Mouse (Mus musculus) gastrocnemius, postnatal 25 days (tissue): ENCODE data around the gene Hoxc5. TPM values are rescaled to one million over a fixed set of nuclear protein-coding genes. Genes with fewer than 3 reads are reported as not detected.
A peak's percentile ranks its signal among the peaks of the same experiment; 100 is the strongest.

Source experiments
- DNase-seq: peaks from one replicate; pipeline ENCODE4 v3.0.0; 2022
- long read RNA-seq, 2 experiments: library from polyadenylated mRNA; stranded (forward); transcript quantifications; one replicate each; pipeline ENCODE4 v2.0.0; 2021
- total RNA-seq, 2 experiments: library from RNA; stranded (reverse); gene quantifications; 1 replicate in 1 of 2; 2 replicates in 1 of 2; pipeline ENCODE4 v1.2.3; 2021

Hoxc5 gene
- total RNA-seq: 1 to 10 TPM; 1.6 to 1.8 TPM
- long read RNA-seq, experiment 1, partial matches to known transcripts: 0 of 8 reads
- long read RNA-seq, experiment 1, other reads (novel, unspliced or antisense): 8 of 8 reads
- long read RNA-seq, experiment 2, partial matches to known transcripts: 0 of 1 reads
- long read RNA-seq, experiment 2, other reads (novel, unspliced or antisense): 1 of 1 reads

DNA sequence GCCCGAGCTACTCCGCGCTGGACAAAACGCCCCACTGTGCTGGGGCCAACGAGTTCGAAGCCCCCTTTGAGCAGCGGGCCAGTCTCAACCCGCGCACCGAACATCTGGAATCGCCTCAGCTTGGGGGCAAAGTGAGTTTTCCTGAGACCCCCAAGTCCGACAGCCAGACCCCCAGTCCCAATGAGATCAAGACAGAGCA lies at the start of gene Hoxc5:
Gene Hoxc5 (plus strand): TSS at position 132 of the 199 bp plus-strand sequence.
- DNase-seq: no peak

DNA sequence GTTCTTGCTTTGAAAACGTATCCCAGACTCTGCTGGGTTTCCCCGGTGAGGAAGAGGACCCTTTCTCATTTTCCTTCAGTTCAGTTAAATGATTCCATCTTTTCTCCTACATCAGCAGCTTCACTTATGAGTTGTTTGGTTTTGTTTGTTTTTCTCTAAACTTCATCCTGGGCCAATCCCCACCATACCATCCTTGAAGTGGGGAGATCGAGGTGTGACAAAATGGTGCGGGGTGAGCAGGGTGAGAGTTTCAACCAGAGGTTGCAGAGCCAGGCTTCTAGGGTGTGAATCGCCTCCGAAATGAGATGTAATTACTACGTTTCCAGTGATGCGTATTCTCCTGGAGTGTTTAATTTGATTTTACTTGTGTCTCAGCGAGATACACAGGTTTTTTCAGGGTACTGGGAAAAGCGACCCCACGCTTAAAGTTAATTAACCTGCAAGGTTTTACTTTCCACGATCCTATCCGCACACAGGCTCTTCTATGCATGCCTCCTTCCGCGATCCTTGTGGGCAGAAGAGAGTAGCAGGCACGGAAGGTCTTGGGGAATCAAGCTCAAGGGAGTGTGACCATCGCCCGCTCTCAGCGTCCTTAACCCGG lies 49.2 kb upstream of the Hoxc5 start:
- no peak for DNase-seq

DNA sequence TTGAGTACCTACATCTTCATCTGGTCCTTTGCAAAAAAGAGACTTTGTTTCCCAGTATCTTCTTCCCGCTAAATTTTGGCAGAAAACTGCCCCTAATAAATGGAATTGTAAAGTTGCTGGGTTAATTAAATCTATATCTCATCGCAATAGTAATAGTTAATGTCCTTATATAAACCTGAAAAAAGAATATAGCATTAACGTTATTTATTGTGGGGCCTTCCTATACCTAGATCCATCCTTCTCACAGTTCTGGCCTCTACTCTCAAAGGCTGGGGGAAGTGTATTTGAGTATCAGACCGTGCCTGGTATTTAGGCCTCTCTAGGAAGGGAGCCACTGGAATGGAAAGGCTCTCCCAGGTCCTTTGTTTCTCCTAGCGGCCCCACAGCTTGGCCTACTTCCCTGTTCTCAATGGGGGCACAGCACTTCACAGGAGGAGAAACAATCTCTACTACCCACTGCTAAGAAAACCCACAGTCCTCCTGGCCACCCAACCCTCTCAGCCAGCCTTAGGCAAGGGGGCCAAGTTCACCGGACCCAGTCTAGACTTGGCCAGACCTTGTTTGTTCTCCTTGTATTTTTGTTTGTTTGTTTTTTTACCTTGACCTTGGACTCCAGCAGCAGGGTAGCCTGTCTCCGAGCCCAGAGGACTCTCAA lies 48.5 kb upstream of the Hoxc5 start:
- DNase-seq: no peak

DNA sequence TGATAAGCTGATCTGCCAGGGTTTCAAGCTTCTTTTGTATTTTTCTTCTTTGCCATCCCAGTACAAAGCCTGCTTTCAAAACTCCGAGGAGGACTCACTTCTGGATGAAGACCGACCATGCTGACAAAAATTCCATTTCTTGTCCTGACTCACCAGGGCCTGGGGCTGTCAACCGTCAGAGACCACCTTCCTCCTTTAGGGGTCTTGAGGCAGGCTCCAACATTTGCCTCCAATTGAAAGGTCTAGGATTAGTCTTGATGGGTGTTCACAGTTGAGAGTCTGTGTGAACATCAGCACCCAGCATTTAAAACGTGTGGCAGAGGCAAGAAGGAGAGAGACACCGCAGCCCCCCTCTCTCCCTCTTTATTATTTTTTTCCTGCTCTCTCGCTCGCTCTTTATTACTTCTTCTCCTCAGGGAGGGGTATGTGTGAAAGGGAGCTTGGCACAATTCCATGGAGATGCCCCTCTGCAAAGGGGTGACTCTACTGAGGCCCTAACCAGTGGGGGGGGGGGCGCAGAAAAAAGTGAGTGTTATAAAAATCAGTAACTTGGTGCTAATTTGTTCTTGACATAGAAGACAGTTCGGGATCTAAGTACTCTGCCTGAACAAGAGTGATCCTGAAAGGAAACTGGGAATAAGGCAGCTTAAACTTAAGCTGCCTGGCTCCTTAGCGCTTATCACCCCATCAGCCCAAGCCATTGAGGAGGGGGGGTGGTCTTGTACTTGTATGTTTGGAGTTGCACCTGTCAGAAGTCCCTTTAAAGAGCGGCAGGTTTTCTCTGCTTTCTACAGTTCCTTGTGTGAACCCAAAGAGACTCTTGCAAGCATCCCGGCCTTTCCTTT lies 47.7 kb upstream of the Hoxc5 start:
- no peak for DNase-seq

DNA sequence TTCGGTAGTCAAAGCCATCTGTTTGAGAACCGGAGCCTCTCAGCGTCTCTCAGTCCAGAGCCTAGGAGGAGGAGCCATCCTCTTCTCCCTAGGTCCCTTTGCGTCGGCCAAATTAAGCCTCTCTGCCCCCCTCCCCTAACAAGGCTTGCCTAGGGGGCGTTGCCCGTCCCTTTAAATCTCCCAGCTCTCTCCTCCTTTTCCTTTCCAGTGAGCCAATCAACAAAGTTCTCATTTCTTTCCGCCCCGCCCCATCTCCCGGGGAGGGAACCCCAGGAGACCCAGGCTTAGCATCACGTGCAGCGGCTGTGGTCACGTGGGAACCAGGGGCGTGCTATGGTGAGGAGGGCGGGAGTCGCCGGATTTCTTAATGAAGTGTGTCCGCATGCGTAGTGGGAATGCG lies 46.6 kb upstream of the Hoxc5 start:
- DNase-seq: peak; percentile 67

GRCm38 (mm10) chr15:102921053-102922011 lies 45.9 kb upstream of the Hoxc5 start, which contains the start of gene Hoxc13:
Gene Hoxc13, plus strand, starts transcription at chr15:102921103.
- no peak for DNase-seq

DNA sequence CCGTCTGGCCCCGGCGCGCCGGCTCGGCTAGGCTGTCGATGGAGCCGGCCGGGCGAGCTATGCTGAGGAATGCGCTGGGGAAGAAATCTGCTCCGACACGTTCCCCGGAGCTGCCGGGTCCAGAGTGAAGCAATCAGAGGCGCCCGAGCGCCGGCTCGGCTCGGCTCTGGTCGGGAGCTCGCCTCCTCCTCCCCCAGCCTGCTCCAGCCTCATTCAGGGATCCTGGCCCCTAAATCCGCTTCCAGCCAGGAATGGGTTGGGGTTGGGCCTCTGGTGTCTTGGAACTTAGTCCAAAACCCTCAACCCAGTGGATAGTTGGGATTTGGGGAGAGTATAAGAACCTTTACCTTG lies 45.3 kb upstream of the Hoxc5 start:
- DNase-seq: peak; percentile 23

DNA sequence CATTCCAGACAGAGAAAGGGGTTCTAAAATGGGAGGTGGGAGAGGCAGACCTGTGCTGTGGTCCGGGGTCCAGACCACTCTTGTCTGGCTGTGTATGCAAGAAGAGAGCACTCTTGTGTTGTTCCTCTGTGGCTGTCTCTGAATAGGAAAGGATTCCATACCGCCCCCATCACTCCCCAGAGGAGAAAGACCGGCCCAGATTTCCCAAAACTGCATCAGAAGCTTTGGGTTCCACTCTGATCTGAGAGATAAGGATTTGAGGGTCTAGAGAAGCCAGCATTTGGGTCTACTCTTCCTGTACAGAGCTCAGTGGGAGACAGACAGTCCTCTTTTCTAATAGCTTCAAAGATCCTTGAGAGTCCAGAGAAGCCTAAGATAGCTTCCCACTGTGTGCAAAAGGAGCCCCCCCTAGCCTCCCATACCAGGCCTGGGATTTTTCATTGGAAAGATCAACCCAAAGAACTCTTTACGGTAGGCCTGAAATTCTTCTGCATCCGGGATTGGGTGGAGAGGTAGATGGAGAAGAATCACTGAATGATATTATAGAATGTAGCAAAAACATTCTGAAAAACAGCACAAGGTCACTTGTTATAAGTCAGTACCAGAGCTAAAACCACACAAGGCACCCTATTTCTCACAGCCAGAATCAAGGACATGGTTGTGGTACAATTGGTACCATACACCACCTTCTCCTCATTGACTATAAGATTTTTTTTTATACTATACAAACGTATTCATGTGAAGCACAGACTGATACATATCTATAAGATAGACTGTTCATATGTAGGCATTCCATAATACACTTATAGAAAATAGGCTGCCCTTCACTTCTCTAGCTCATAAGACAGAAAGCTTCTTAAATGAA lies 44.4 kb upstream of the Hoxc5 start:
- DNase-seq: no peak

GRCm38 (mm10) chr15:102927032-102927645 lies 40.1 kb upstream of the Hoxc5 start:
- DNase-seq: no peak

DNA sequence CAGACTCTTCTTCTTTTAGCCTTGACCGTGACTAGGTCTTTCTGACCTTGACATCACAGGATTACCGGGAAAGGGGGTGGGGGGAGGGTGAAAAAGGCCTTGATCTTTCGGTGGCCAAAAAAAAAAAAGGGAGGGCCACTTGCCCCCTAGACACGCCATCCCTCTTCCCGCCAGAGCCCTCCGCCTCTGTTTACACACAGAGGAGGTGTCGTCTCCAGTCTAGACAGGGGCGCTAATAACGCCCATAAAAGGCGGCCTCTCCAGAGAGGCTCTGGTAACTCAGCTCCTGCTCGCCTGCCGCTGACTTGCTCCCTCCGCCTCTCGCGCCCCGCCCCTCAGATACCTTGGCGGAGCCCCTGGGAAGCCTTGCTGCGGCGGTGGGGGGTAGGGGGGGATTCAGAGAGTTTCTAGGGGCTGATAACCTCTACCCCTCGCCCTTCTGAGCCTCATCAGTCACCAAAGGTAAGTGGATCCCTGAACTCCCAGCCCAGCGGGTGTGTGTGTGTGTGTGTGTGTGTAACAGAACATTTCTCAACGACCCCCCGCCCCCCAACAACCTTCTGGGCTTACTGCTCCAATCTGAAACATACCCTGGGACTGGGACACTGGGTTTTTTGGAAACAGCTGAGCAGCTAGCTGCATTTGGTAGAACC lies 35.4 kb upstream of the Hoxc5 start:
- DNase-seq: no peak

- no peak for DNase-seq
These were observed 32.8 kb upstream of the Hoxc5 start for GRCm38 (mm10) chr15:102934438-102934837.

DNA sequence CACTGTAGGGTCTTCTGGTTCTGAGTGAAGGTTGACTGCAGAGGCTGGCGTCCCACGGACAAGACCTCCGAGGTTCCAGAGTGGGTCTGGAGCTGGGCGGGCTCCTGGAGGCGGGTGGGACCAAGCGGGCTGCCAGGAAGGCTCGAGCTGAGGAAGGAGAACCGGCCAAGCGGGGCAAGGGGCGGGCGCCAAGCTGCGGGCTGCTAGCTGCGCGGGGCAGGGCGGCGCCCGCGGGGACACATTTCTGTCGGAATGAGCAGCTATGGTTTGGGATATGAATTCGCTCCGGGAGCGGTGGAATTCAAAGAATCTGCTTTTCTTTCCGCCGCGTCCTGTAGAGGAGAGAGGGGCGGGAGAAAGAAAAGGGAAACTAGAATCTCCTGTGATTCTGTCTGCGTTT lies 32.3 kb upstream of the Hoxc5 start:
- DNase-seq: no peak

DNA sequence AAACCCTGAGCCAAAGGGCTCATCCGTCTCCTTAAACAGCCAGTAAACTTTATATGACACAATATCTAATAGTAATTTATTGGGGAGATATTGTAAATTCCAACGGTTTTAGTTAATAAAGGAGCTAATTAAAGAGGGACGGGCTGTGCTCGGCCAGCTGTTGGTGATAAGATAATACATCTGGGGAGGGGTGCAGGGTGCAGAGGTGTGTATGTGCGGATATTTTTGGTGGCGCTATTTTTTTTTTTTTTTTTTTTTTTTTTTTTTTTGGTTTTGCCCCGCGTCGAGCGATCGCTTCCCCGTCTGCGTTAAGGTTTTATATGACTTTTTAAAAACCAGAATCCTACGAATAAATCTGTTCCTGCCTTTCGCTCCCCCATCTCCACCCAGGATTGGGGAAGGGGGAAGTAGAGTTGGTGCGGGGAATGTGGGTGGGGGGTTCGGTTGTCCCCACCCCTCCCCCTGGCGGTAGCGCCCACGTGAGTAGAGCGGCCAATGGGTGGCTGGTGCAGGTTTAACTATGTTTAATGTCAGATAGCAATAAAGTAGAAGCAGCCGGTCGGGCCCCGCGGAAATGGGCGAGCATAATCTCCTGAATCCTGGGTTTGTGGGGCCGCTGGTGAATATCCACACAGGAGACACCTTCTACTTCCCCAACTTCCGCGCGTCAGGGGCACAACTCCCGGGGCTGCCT lies 30.8 kb upstream of the Hoxc5 start, which contains the start of gene Hoxc12:
Gene Hoxc12 (plus strand): TSS at position 479 of the 694 bp plus-strand sequence.
- no peak for DNase-seq

DNA sequence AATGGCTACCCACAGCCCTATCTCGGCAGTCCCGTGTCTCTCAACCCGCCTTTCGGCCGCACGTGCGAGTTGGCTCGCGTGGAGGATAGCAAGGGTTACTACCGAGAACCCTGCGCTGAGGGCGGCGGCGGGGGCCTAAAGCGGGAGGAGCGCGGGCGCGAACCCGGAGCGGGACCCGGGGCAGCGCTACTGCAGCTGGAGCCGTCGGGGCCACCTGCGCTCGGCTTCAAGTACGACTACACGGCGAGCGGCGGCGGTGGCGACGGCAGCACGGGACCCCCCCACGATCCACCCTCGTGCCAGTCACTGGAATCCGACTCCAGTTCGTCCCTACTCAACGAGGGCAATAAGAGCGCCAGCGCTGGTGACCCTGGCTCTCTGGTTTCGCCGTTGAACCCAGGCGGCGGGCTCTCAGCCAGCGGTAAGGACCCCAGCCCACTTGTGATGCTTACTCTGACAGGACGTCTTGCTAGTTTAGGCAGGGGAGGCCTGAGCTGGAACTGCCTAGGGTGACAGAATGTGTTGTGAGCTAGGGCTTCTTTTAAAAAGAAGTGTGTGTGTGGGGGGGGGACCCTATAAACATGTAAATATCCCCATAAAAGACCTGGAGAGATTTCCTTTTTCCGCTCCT lies 30.1 kb upstream of the Hoxc5 start:
- no peak for DNase-seq

- DNase-seq: no peak
These were observed 27.7 kb upstream of the Hoxc5 start for GRCm38 (mm10) chr15:102939256-102940155.

DNA sequence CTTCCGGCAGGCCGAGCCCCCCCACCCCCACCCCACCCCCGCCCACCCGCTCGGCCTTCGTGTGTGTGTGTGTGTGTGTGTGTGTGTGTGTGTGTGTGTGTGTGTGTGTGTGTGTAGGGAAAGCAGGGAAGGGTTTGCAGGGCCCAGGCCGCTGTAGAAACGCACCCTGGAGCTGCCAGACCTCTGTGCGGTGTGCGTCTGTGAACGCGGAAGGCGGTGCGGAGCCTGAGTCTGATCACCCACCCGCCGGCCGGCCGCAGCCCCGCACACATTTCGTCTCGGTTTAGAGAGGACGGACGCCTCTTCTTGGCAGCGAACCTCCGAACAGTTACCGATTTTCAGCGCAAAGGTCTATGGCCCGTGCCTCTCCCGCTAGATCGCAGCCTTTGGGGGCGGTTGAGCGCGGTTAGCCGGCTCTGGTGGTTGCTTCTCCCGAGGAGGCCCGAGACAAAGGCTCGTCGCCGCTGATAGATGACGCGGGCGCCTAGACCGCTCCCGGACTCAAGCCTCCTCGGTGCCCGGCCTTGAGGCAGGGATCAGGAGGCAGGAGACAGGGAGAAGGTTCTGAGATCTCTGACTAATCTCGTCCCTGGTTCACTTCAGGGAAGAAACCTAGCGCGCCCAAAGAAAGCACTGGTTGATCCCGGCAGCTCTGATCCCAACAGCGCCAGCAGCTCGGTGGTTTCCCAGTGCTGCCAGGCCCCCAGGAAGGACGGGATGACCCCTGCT lies 24.3 kb upstream of the Hoxc5 start:
- DNase-seq: peak; percentile 59

DNA sequence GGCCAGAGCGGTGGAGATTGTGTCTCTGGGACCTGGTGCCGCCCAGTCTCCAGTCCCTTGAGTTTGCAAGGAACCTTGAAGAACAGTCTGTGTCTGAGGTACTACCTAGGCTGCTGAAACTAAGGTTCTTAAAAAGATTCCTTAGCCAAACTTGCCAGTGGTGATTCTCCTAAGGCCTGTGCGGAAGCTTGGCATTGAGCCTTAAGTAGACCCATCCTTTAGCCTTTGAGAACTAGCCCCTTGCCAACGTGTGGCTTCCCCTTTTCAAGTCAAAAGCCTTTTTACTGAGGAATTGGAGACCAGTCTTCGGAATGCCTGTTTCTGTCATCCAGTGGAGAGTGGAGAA lies 23.8 kb upstream of the Hoxc5 start:
- DNase-seq: no peak
